Mouse (Mus musculus) lung, adult 2 months (tissue): ENCODE measurements around the gene Dnal4.

Experiments
- CTCF ChIP-seq: fragments of 200-500 bp; IDR thresholded peaks from 2 replicates; pipeline ENCODE4 v1.5.1; 2011; ENCODE audit warnings: mild to moderate bottlenecking, low read length, control low read depth; ENCODE audit not compliant: insufficient read depth
- POLR2A ChIP-seq: fragments of 200-500 bp; IDR thresholded peaks from 2 replicates; pipeline ENCODE4 v1.6.1; 2011; ENCODE audit warnings: low read depth, mild to moderate bottlenecking, control low read depth, low read length, borderline replicate concordance; ENCODE audit errors: extremely low read depth

DNA sequence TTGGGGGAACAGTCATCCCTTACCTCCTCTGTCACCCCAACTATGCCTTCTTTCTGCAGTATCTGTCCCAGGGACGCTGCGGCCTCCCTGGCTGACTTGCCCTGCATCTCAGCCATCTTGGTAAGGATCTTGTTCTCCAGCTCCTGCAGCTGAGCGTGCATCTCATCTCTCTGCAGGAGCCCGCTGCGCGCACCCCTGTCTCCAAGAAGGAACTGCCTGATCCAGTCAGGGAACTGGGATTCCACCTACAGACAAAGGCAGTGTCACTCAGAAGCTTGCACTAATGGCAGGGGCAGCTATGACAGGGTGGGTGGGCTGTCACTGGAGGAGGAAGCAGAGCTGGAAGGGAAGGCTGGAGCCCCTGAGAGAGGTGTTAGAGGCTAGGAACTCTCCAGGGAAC, 49.8 kb downstream of the Dnal4 start:
- TF ChIP-seq CTCF (no peak), POLR2A (no peak)
